Mouse (Mus musculus): ENCODE measurements at regions not wholly inside any gene's neighbourhood (a gene's known extent, or its start where the extent isn't known, plus 50 kb on each side); places are given as distances from the start of the nearest gene placed in this dataset.

GRCm38 (mm10) chr6:58756309-58757015 lies 74.8 kb upstream of the Herc3 start:
- TF ChIP-seq GATA1 (IDR thresholded peaks at IDR 0.05; ENCODE audit: borderline replicate concordance, low read length) (no peak), FLI1 (IDR thresholded peaks at IDR 0.05; ENCODE audit: low read length) (no peak)

Data from megakaryocyte, embryonic 14.5 days (primary cell).